Mouse (Mus musculus): ENCODE results near the gene Wdr41.

GRCm38 (mm10) chr13:94955941-94956340 is 20.2 kb upstream of the Wdr41 start:
- TF ChIP-seq CTCF (IDR thresholded peaks at IDR 0.05) (no peak), EP300 (IDR thresholded peaks at IDR 0.05) (no peak)
